Mouse (Mus musculus) ES-E14 (cell line): ENCODE results near the gene Slc10a7. TPM values are rescaled to one million over a fixed set of nuclear protein-coding genes. Genes with fewer than 3 reads are reported as not detected.
A peak's percentile ranks its signal among the peaks of the same experiment; 100 is the strongest.

Experiments used
- DNase-seq: peaks from one replicate; pipeline ENCODE4 v3.0.0-alpha.2; 2013; ENCODE audit warnings: low read depth, low spot score
- H3K27ac ChIP-seq: 2 replicates; pipeline ENCODE4 v1.5.1; 2012; ENCODE audit warnings: low read depth, mild to moderate bottlenecking, low read length, moderate library complexity, mixed read lengths; ENCODE audit not compliant: poor library complexity, insufficient read depth, severe bottlenecking
- H3K36me3 ChIP-seq: 2 replicates; pipeline ENCODE4 v1.6.1; 2012; ENCODE audit warnings: mild to moderate bottlenecking, low read length, moderate library complexity, mixed read lengths; ENCODE audit not compliant: control insufficient read depth, poor library complexity, insufficient read depth, severe bottlenecking
- H3K4me1 ChIP-seq, 2 experiments: fragments of 150-350 bp in 1 of 2; sonication (generic) in 1 of 2; 2 replicates each; pipeline ENCODE4 v1.6.1; 2012; ENCODE audit warnings: low read length in 2 of 2, mild to moderate bottlenecking in 1 of 2, mixed read lengths in 1 of 2; ENCODE audit not compliant: control insufficient read depth in 2 of 2, insufficient read depth in 2 of 2, poor library complexity in 1 of 2
- H3K4me3 ChIP-seq, 2 experiments: fragments of 150-350 bp in 1 of 2; sonication (generic) in 1 of 2; 2 replicates each; pipeline ENCODE4 v1.5.1; 2012; ENCODE audit warnings: low read length in 2 of 2, low read depth in 1 of 2, mild to moderate bottlenecking in 1 of 2, mixed read lengths in 1 of 2; ENCODE audit not compliant: insufficient read depth in 1 of 2, poor library complexity in 1 of 2, severe bottlenecking in 1 of 2
- H3K9ac ChIP-seq: 2 replicates; pipeline ENCODE4 v1.6.1; 2012; ENCODE audit warnings: low read depth, mild to moderate bottlenecking, low read length, mixed read lengths; ENCODE audit not compliant: poor library complexity, insufficient read depth, severe bottlenecking
- H3K9me3 ChIP-seq: fragments of 150-350 bp; sonication (generic); 2 replicates; pipeline ENCODE4 v1.6.1; 2012; ENCODE audit warnings: low read depth, mild to moderate bottlenecking, low read length; ENCODE audit not compliant: control insufficient read depth, insufficient read depth
- CHD2 ChIP-seq: IDR thresholded peaks from 2 replicates; pipeline ENCODE4 v1.6.1; 2014; ENCODE audit warnings: mild to moderate bottlenecking, low read depth, low read length, inconsistent platforms
- HCFC1 ChIP-seq: IDR thresholded peaks from 2 replicates; pipeline ENCODE4 v1.6.1; 2012; ENCODE audit warnings: low read length, inconsistent platforms, borderline replicate concordance; ENCODE audit not compliant: insufficient read depth
- MAFK ChIP-seq: IDR thresholded peaks from 2 replicates; pipeline ENCODE4 v1.6.1; 2014; ENCODE audit warnings: mild to moderate bottlenecking, low read depth, low read length, inconsistent platforms; ENCODE audit not compliant: insufficient read depth
- ZC3H11A ChIP-seq: IDR thresholded peaks from 2 replicates; pipeline ENCODE4 v1.6.1; 2012; ENCODE audit warnings: low read depth, mild to moderate bottlenecking, inconsistent platforms, low read length, borderline replicate concordance
- ZNF384 ChIP-seq: IDR thresholded peaks from 2 replicates; pipeline ENCODE4 v1.6.1; 2012; ENCODE audit warnings: low read depth, low read length, inconsistent platforms
- in situ Hi-C, 2 experiments: fragments of 600-800 bp; cut with MboI; formaldehyde crosslinking; loops; one replicate each; pipeline ENCODE4 v1.15.1; 2025; ENCODE audit warnings: low sequenced_read_pairs in 2 of 2, inconsistent platforms in 1 of 2; ENCODE audit not compliant: unreplicated experiment in 2 of 2
- total RNA-seq: library from RNA; depleted of rRNA; stranded (reverse); fragments of 300-350 nt; gene quantifications from 2 replicates; pipeline ENCODE4 v1.2.3, GENCODE M21; 2012

The Slc10a7 gene
- total RNA-seq, 1 experiment = 30.5 TPM

GRCm38 (mm10) chr8:78561620-78562019 lies 52.5 kb downstream of the Slc10a7 start:
- H3K36me3 ChIP-seq = peaks cover 11% of the 10 kb centered on the region; the same call in 1 of the 2 replicates
- peaks cover 0 to 9% of the 10 kb centered on the region in 2 experiments; a peak in 2 of 4 replicates for H3K4me1 ChIP-seq
- peak; percentile 63; the same call in 1 of the 2 replicates for TF ChIP-seq ZC3H11A
- TF ChIP-seq HCFC1 = no peak
- no peak overlapping the region for H3K9ac ChIP-seq
- no peak overlapping the region for H3K4me3 ChIP-seq
- no peaks in the 10 kb centered on the region for H3K9me3 ChIP-seq
- no peak for DNase-seq
- in situ Hi-C loops = no loop called here
- no peak overlapping the region for H3K27ac ChIP-seq

- H3K9ac ChIP-seq = no peak overlapping the region
- in situ Hi-C loops = no loop called here
- no peak for DNase-seq
Measured at GRCm38 (mm10) chr8:78563466-78564058, 54.4 kb downstream of the Slc10a7 start.

GRCm38 (mm10) chr8:78564200-78564599 lies 55.1 kb downstream of the Slc10a7 start:
- no peak for DNase-seq
- no peak for TF ChIP-seq ZNF384
- TF ChIP-seq CHD2 = no peak
- TF ChIP-seq ZC3H11A = no peak
- no peak overlapping the region for H3K27ac ChIP-seq

More at GRCm38 (mm10) chr8:78563466-78564058, 54.4 kb downstream of the Slc10a7 start:
- no peak overlapping the region for H3K4me3 ChIP-seq
- TF ChIP-seq ZNF384 = no peak
- TF ChIP-seq MAFK = no peak
- H3K9me3 ChIP-seq = no peaks in the 10 kb centered on the region
- H3K4me1 ChIP-seq = peaks cover 0 to 2% of the 10 kb centered on the region in 2 experiments; a peak in 2 of 4 replicates
- H3K27ac ChIP-seq = no peak overlapping the region
- H3K36me3 ChIP-seq = peaks cover 12% of the 10 kb centered on the region; the same call in 1 of the 2 replicates

GRCm38 (mm10) chr8:78568196-78568595 lies 59.0 kb downstream of the Slc10a7 start:
- H3K4me1 ChIP-seq = peaks cover 0 to 3% of the 10 kb centered on the region in 2 experiments; a peak in 1 of 4 replicates
- no peak overlapping the region for H3K4me3 ChIP-seq
- H3K9me3 ChIP-seq = no peaks in the 10 kb centered on the region
- no peak overlapping the region for H3K9ac ChIP-seq
- H3K27ac ChIP-seq = no peak overlapping the region
- peak; percentile 49; the same call in 1 of the 2 replicates for TF ChIP-seq MAFK
- no peak for TF ChIP-seq ZNF384
- peaks cover 7% of the 10 kb centered on the region; the same call in 1 of the 2 replicates for H3K36me3 ChIP-seq
- in situ Hi-C loops = no loop called here
- DNase-seq = no peak

More at GRCm38 (mm10) chr8:78564200-78564599, 55.1 kb downstream of the Slc10a7 start:
- H3K4me1 ChIP-seq = no peaks in the 10 kb centered on the region
- in situ Hi-C loops = no loop called here
- no peak overlapping the region for H3K9ac ChIP-seq
- H3K4me3 ChIP-seq = no peak overlapping the region
- no peaks in the 10 kb centered on the region for H3K9me3 ChIP-seq
- H3K36me3 ChIP-seq = peaks cover 11% of the 10 kb centered on the region; the same call in 1 of the 2 replicates

GRCm38 (mm10) chr8:78571528-78571927 lies 62.4 kb downstream of the Slc10a7 start:
- no peak for DNase-seq
- in situ Hi-C loops = no loop called here
- TF ChIP-seq ZNF384 (no peak), CHD2 (no peak), ZC3H11A (no peak), MAFK (no peak), HCFC1 (no peak)
- Histone ChIP-seq H3K27ac (no peak overlapping the region), H3K4me1 (peaks cover 0 to 4% of the 10 kb centered on the region in 2 experiments; a peak in 1 of 4 replicates), H3K36me3 (peaks cover 9% of the 10 kb centered on the region; the same call in 1 of the 2 replicates), H3K9ac (no peak overlapping the region), H3K9me3 (no peaks in the 10 kb centered on the region), H3K4me3 (no peak overlapping the region)
